Mouse (Mus musculus) liver, embryonic 14.5 days (tissue): ENCODE data around the gene Acta2.

Experiments used
- CTCF ChIP-seq: IDR thresholded peaks from 2 replicates; pipeline ENCODE4 v1.5.1; 2016; ENCODE audit warnings: antibody characterized with exemption, low read depth, control low read depth
- EP300 ChIP-seq: IDR thresholded peaks from 2 replicates; pipeline ENCODE4 v1.6.1; 2016; ENCODE audit warnings: antibody characterized with exemption, low read depth

DNA sequence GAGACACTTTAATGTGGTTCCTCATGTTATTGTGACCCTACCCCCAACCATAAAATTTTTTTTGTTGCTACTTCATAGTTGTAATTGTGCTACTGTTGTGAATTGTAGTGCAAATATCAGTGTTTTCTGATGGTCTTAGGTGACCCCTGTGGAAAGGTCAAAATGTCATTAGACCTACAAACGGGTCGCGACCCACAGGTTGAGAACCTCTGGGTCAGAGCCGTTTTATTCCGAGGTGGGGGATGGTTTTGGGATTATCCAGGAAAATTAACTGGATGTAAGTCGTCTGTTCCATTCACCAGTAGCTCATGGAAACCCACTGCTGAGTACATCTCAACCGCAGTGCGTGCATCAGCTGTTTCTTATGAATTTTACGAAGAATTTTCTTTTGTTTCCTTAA lies 61.7 kb downstream of the Acta2 start:
- TF ChIP-seq CTCF (no peak), EP300 (no peak)
